Mouse (Mus musculus) small intestine, adult 2 months (tissue): ENCODE measurements around the gene Mpeg1. TPM values are rescaled to one million over a fixed set of nuclear protein-coding genes. Genes with fewer than 3 reads are reported as not detected.

ENCODE experiments used
- H3K27ac ChIP-seq: fragments of 200-500 bp; 2 replicates; pipeline ENCODE4 v1.5.1; 2012; ENCODE audit warnings: low read depth, low read length, control low read depth, inconsistent platforms; ENCODE audit not compliant: insufficient read depth
- H3K27me3 ChIP-seq: fragments of 200-500 bp; 2 replicates; pipeline ENCODE4 v1.6.1; 2012; ENCODE audit warnings: mild to moderate bottlenecking, moderate library complexity, low read length, inconsistent platforms; ENCODE audit not compliant: control insufficient read depth, insufficient read depth
- H3K36me3 ChIP-seq: fragments of 200-500 bp; 2 replicates; pipeline ENCODE4 v1.6.1; 2012; ENCODE audit warnings: mild to moderate bottlenecking, low read length, control low read depth, inconsistent platforms; ENCODE audit not compliant: control insufficient read depth, insufficient read depth
- H3K4me1 ChIP-seq: fragments of 200-500 bp; 2 replicates; pipeline ENCODE4 v1.6.1; 2012; ENCODE audit warnings: low read length, inconsistent platforms, mixed read lengths; ENCODE audit not compliant: control insufficient read depth, insufficient read depth, insufficient read length
- H3K4me3 ChIP-seq: fragments of 200-500 bp; 2 replicates; pipeline ENCODE4 v1.5.1; 2012; ENCODE audit warnings: low read depth, mild to moderate bottlenecking, control low read depth, inconsistent platforms, low read length, moderate library complexity
- CTCF ChIP-seq: fragments of 200-500 bp; IDR thresholded peaks from 2 replicates; pipeline ENCODE4 v1.5.1; 2012; ENCODE audit warnings: low read depth, mild to moderate bottlenecking, control low read depth, inconsistent platforms, low read length, moderate library complexity, mixed read lengths; ENCODE audit not compliant: insufficient replicate concordance, insufficient read length; ENCODE audit errors: extremely low read depth
- POLR2A ChIP-seq: fragments of 200-500 bp; IDR thresholded peaks from 2 replicates; pipeline ENCODE4 v1.6.1; 2012; ENCODE audit warnings: low read depth, mild to moderate bottlenecking, control low read depth, inconsistent platforms, low read length, moderate library complexity
- WGBS: fragments of 180-500 bp; shearing (Covaris S2); methylation state at CpG from one replicate; pipeline ENCODE4 v1.1.7; 2018; 5-methylcytosine and 5-hydroxymethylcytosine counted together
- polyA plus RNA-seq: library from polyadenylated mRNA; depleted of rRNA; stranded (reverse); fragments of >200 nt; gene quantifications from 2 replicates; pipeline ENCODE4 v1.2.3, GENCODE M21; 2012

Gene Mpeg1
- polyA plus RNA-seq, 1 experiment: 3.5 TPM

GRCm38 (mm10) chr19:12475380-12476250 lies 15.0 kb downstream of the Mpeg1 start:
- peaks cover 13% of the 10 kb centered on the region for H3K36me3 ChIP-seq
- H3K4me3 ChIP-seq: peak overlapping the region; percentile 49
- TF ChIP-seq CTCF (no peak), POLR2A (peak; percentile 63)
- H3K27me3 ChIP-seq: no peaks in the 10 kb centered on the region
- 8% methylated on average over 15 of the region's 15 CpGs for WGBS
- peaks cover 31% of the 10 kb centered on the region for H3K4me1 ChIP-seq
- H3K27ac ChIP-seq: peak overlapping the region; percentile 100

GRCm38 (mm10) chr19:12476721-12477270 lies 16.2 kb downstream of the Mpeg1 start:
- no peaks in the 10 kb centered on the region for H3K27me3 ChIP-seq
- H3K27ac ChIP-seq: peak overlapping the region; percentile 100
- 10% methylated on average over 5 of the region's 5 CpGs for WGBS
- no peak overlapping the region; the same call in 1 of the 2 replicates for H3K4me3 ChIP-seq
- TF ChIP-seq POLR2A (no peak; the same call in 1 of the 2 replicates), CTCF (no peak)
- peaks cover 29% of the 10 kb centered on the region for H3K4me1 ChIP-seq
- H3K36me3 ChIP-seq: peaks cover 20% of the 10 kb centered on the region

- no peak overlapping the region for H3K4me3 ChIP-seq
- H3K4me1 ChIP-seq: peaks cover 23% of the 10 kb centered on the region
- H3K27ac ChIP-seq: no peak overlapping the region
- 77% methylated on average over 6 of the region's 6 CpGs for WGBS
- H3K36me3 ChIP-seq: peaks cover 28% of the 10 kb centered on the region
- H3K27me3 ChIP-seq: no peaks in the 10 kb centered on the region
- TF ChIP-seq CTCF (no peak), POLR2A (no peak)
Measured at GRCm38 (mm10) chr19:12478369-12478768, 17.8 kb downstream of the Mpeg1 start.

GRCm38 (mm10) chr19:12483782-12484181 lies 23.2 kb downstream of the Mpeg1 start:
- peaks cover 29% of the 10 kb centered on the region for H3K36me3 ChIP-seq
- 40% methylated on average over 4 of the region's 4 CpGs for WGBS
- H3K4me3 ChIP-seq: no peak overlapping the region
- H3K27me3 ChIP-seq: no peaks in the 10 kb centered on the region
- H3K4me1 ChIP-seq: peaks cover 22% of the 10 kb centered on the region
- TF ChIP-seq CTCF (no peak), POLR2A (no peak)
- no peak overlapping the region for H3K27ac ChIP-seq

- 65% methylated on average over 4 of the region's 4 CpGs for WGBS
- peaks cover 22% of the 10 kb centered on the region for H3K4me1 ChIP-seq
- no peaks in the 10 kb centered on the region for H3K27me3 ChIP-seq
- H3K4me3 ChIP-seq: no peak overlapping the region
- no peak overlapping the region for H3K27ac ChIP-seq
- peaks cover 28% of the 10 kb centered on the region for H3K36me3 ChIP-seq
- TF ChIP-seq POLR2A (no peak), CTCF (no peak)
Measured at GRCm38 (mm10) chr19:12484210-12484609, 23.6 kb downstream of the Mpeg1 start.

- H3K27ac ChIP-seq: no peak overlapping the region
- no peak overlapping the region for H3K4me3 ChIP-seq
- H3K27me3 ChIP-seq: no peaks in the 10 kb centered on the region
- WGBS: 83% methylated on average over 13 of the region's 13 CpGs
- no peak for TF ChIP-seq CTCF
- H3K36me3 ChIP-seq: peaks cover 24% of the 10 kb centered on the region
- peaks cover 32% of the 10 kb centered on the region for H3K4me1 ChIP-seq
Measured at GRCm38 (mm10) chr19:12485223-12485622, 24.6 kb downstream of the Mpeg1 start.

GRCm38 (mm10) chr19:12485631-12486030 lies 25.1 kb downstream of the Mpeg1 start:
- Histone ChIP-seq H3K4me3 (no peak overlapping the region), H3K4me1 (peaks cover 35% of the 10 kb centered on the region), H3K36me3 (peaks cover 23% of the 10 kb centered on the region), H3K27ac (no peak overlapping the region), H3K27me3 (no peaks in the 10 kb centered on the region)
- TF ChIP-seq POLR2A: no peak
- no peak for TF ChIP-seq CTCF
- WGBS: 73% methylated on average over 3 of the region's 3 CpGs
